Mouse (Mus musculus) forebrain, embryonic 14.5 days (tissue): ENCODE measurements at regions not wholly inside any gene's neighbourhood (a gene's known extent, or its start where the extent isn't known, plus 50 kb on each side); places are given as distances from the start of the nearest gene placed in this dataset.

Source experiments
- ATAC-seq: fragments of 200-750 bp; cut with Nextera tagmentation; 2 replicates; pipeline ENCODE4 v1.8.0; 2017; ENCODE audit warnings: mild to moderate bottlenecking, moderate library complexity
- DNase-seq: peaks from one replicate; pipeline ENCODE4 v3.0.0-alpha.2; 2015; ENCODE audit warnings: low spot score
- H3K27ac ChIP-seq: fragments of 300-500 bp; sonication (generic); 2 replicates; pipeline ENCODE4 v1.5.1; 2014; ENCODE audit warnings: low read depth, mild to moderate bottlenecking, control low read depth, low read length, moderate library complexity
- H3K27me3 ChIP-seq: fragments of 300-500 bp; sonication (generic); replicated peaks from 2 replicates; pipeline ENCODE4 v1.6.1; 2014; ENCODE audit warnings: low read length, control low read depth, mixed read lengths; ENCODE audit not compliant: control insufficient read depth, insufficient read depth
- H3K36me3 ChIP-seq: fragments of 300-500 bp; sonication (generic); 2 replicates; pipeline ENCODE4 v1.6.1; 2014; ENCODE audit warnings: low read length, control low read depth; ENCODE audit not compliant: control insufficient read depth, insufficient read depth
- H3K4me1 ChIP-seq: fragments of 300-500 bp; sonication (generic); 2 replicates; pipeline ENCODE4 v1.6.1; 2014; ENCODE audit warnings: antibody characterized with exemption, low read length, control low read depth; ENCODE audit not compliant: control insufficient read depth, insufficient read depth
- H3K4me2 ChIP-seq: fragments of 300-500 bp; sonication (generic); 2 replicates; pipeline ENCODE4 v1.6.1; 2014; ENCODE audit warnings: mild to moderate bottlenecking, control low read depth, low read length
- H3K4me3 ChIP-seq: fragments of 300-500 bp; sonication (generic); 2 replicates; pipeline ENCODE4 v1.5.1; 2014; ENCODE audit warnings: low read depth, low read length, control low read depth
- H3K9ac ChIP-seq: fragments of 300-500 bp; sonication (generic); 2 replicates; pipeline ENCODE4 v1.6.1; 2014; ENCODE audit warnings: mild to moderate bottlenecking, low read length, control low read depth, moderate library complexity
- H3K9me3 ChIP-seq: fragments of 300-500 bp; sonication (generic); replicated peaks from 2 replicates; pipeline ENCODE4 v1.6.1; 2016; ENCODE audit warnings: low read length, control low read depth, mixed read lengths; ENCODE audit not compliant: control insufficient read depth
- WGBS: fragments of 180-500 bp; shearing (Covaris S2); extraction: QIAGEN DNeasy Blood & Tissue Kit; methylation state at CpG from one replicate; pipeline ENCODE4 v1.1.7; 2014; 5-methylcytosine and 5-hydroxymethylcytosine counted together

- no peaks in the 10 kb centered on the region for H3K36me3 ChIP-seq
- no peak overlapping the region for H3K27ac ChIP-seq
- peaks cover 23% of the 10 kb centered on the region for H3K4me1 ChIP-seq
- ATAC-seq (no peak), DNase-seq (no peak)
- H3K4me2 ChIP-seq = 0 out of 2 replicates have a peak overlapping the region, but pooled peaks have one; percentile 7
- H3K9me3 ChIP-seq = no peaks in the 10 kb centered on the region
- WGBS = 47% methylated on average over 16 of the region's 16 CpGs
- H3K9ac ChIP-seq = no peak overlapping the region; the same call in 1 of the 2 replicates
- H3K27me3 ChIP-seq = peaks cover 10% of the 10 kb centered on the region; the same call in 1 of the 2 replicates
- H3K4me3 ChIP-seq = no peak overlapping the region
Observed at GRCm38 (mm10) chr7:136341599-136342210, 552.7 kb upstream of the Mgmt start.

- H3K4me3 ChIP-seq = no peak overlapping the region
- peak; percentile 34 for DNase-seq
Observed at GRCm38 (mm10) chr7:136342211-136342799, 552.1 kb upstream of the Mgmt start.

GRCm38 (mm10) chr7:136342822-136343221 is 551.6 kb upstream of the Mgmt start:
- DNase-seq (peak; percentile 86), ATAC-seq (peak; percentile 54)
- H3K27ac ChIP-seq = 0 out of 2 replicates have a peak overlapping the region, but pooled peaks have one; percentile 9
- peaks cover 23% of the 10 kb centered on the region for H3K4me1 ChIP-seq
- H3K36me3 ChIP-seq = no peaks in the 10 kb centered on the region
- peaks cover 10% of the 10 kb centered on the region; the same call in 1 of the 2 replicates for H3K27me3 ChIP-seq
- WGBS = 1% methylated on average over 8 of the region's 8 CpGs
- H3K9ac ChIP-seq = no peak overlapping the region
- H3K4me3 ChIP-seq = no peak overlapping the region
- H3K4me2 ChIP-seq = peak overlapping the region; percentile 21
- no peaks in the 10 kb centered on the region for H3K9me3 ChIP-seq

More at GRCm38 (mm10) chr7:136342211-136342799, 552.1 kb upstream of the Mgmt start:
- WGBS = 11% methylated on average over 10 of the region's 10 CpGs
- H3K27me3 ChIP-seq = peaks cover 10% of the 10 kb centered on the region; the same call in 1 of the 2 replicates
- H3K9me3 ChIP-seq = no peaks in the 10 kb centered on the region
- H3K4me2 ChIP-seq = peak overlapping the region; percentile 21
- 0 out of 2 replicates have a peak overlapping the region, but pooled peaks have one; percentile 9 for H3K27ac ChIP-seq
- H3K4me1 ChIP-seq = peaks cover 23% of the 10 kb centered on the region
- ATAC-seq = 0 out of 2 replicates have a peak, but pooled peaks have one; percentile 32
- H3K36me3 ChIP-seq = no peaks in the 10 kb centered on the region
- H3K9ac ChIP-seq = no peak overlapping the region

DNA sequence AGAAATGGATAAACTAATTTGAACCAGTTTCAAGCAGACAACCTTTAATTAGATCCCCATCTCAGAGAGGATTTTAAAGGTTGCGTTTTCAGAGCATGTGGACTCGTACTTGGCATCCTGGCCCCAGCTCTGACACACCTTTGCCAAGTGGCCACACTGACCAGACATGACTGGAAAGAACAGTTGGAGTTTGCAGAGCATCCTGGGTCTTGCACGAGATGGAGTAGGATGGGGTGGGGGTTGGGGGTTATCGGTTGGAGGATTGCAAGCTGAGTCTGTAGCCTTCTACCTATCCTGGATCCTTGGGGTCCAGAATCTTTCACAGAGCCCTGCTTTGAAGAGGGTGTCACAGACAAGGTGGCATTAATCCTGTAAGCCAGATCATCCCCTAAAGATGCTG is 550.9 kb upstream of the Mgmt start:
- no peaks in the 10 kb centered on the region for H3K36me3 ChIP-seq
- no peak for DNase-seq
- H3K4me3 ChIP-seq = no peak overlapping the region
- ATAC-seq = no peak
- no peak overlapping the region for H3K27ac ChIP-seq
- peaks cover 10% of the 10 kb centered on the region; the same call in 1 of the 2 replicates for H3K27me3 ChIP-seq
- H3K4me2 ChIP-seq = no peak overlapping the region
- peaks cover 23% of the 10 kb centered on the region for H3K4me1 ChIP-seq
- H3K9me3 ChIP-seq = no peaks in the 10 kb centered on the region
- WGBS = 68% methylated on average over 4 of the region's 4 CpGs
- H3K9ac ChIP-seq = no peak overlapping the region

GRCm38 (mm10) chr7:136345051-136345450 is 549.4 kb upstream of the Mgmt start:
- DNase-seq = no peak
- H3K27me3 ChIP-seq = peaks cover 10% of the 10 kb centered on the region; the same call in 1 of the 2 replicates
- H3K36me3 ChIP-seq = no peaks in the 10 kb centered on the region
- ATAC-seq = no peak
- H3K4me3 ChIP-seq = no peak overlapping the region
- no peak overlapping the region for H3K27ac ChIP-seq
- 86% methylated on average over 3 of the region's 3 CpGs for WGBS
- peaks cover 23% of the 10 kb centered on the region for H3K4me1 ChIP-seq
- H3K9me3 ChIP-seq = no peaks in the 10 kb centered on the region
- no peak overlapping the region for H3K9ac ChIP-seq
- no peak overlapping the region for H3K4me2 ChIP-seq

GRCm38 (mm10) chr7:136346531-136346930 is 547.9 kb upstream of the Mgmt start:
- Histone ChIP-seq H3K4me1 (peaks cover 20% of the 10 kb centered on the region), H3K4me2 (no peak overlapping the region), H3K36me3 (no peaks in the 10 kb centered on the region), H3K27ac (no peak overlapping the region), H3K9me3 (no peaks in the 10 kb centered on the region), H3K27me3 (0 out of 2 replicates have a peak, but pooled peaks cover 11% of the 10 kb centered on the region), H3K9ac (no peak overlapping the region), H3K4me3 (no peak overlapping the region)
- 88% methylated on average over 4 of the region's 4 CpGs for WGBS
- DNase-seq = no peak
- no peak for ATAC-seq

DNA sequence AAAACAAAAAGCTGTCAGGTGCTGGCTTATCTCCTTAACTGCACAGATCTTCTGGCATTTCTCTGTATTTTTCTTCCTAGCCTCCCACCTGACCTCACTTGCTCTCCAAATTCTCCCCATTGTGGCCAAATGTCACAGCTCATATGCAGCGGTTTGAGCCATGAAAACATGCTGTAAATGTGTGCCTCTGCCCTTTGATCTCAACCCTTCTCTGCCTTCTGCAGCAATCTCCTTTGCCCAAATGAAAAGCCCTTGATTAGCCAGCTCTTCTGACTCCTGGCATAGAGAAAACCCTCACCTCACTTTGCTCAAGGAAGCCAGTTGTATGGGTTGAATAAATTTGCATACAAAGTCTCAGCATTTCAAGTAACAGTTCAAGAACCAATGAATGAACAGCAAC is 546.1 kb upstream of the Mgmt start:
- 39% methylated on average over 1 of the region's 1 CpGs for WGBS
- H3K4me2 ChIP-seq = no peak overlapping the region
- ATAC-seq (no peak), DNase-seq (no peak)
- H3K27ac ChIP-seq = no peak overlapping the region
- H3K9me3 ChIP-seq = no peaks in the 10 kb centered on the region
- 0 out of 2 replicates have a peak, but pooled peaks cover 11% of the 10 kb centered on the region for H3K27me3 ChIP-seq
- no peaks in the 10 kb centered on the region for H3K36me3 ChIP-seq
- no peak overlapping the region for H3K9ac ChIP-seq
- H3K4me3 ChIP-seq = no peak overlapping the region
- H3K4me1 ChIP-seq = peaks cover 2% of the 10 kb centered on the region; the same call in 1 of the 2 replicates

DNA sequence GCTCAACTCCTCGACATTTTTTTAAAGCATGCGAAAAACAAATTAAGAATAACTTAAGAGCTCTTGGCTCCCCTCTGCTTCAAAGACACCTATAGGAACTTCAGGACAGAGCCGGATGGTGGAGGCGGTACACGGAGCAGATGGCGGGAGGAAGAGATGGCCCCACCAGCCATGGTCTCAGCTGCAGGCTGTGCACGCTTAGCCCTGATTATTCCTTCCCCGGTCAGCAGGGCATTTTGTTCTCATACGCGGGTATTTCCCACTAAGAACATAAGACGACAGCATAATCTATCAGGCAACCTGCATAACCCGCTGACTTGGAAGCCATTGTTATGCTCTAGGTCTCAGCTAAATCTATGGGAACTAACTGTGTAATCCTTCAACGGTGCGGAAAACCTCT is 544.8 kb upstream of the Mgmt start:
- Histone ChIP-seq H3K4me3 (no peak overlapping the region), H3K9ac (no peak overlapping the region), H3K27ac (no peak overlapping the region), H3K27me3 (0 out of 2 replicates have a peak, but pooled peaks cover 8% of the 10 kb centered on the region), H3K4me1 (no peaks in the 10 kb centered on the region), H3K36me3 (no peaks in the 10 kb centered on the region), H3K4me2 (no peak overlapping the region), H3K9me3 (no peaks in the 10 kb centered on the region)
- WGBS = 84% methylated on average over 14 of the region's 14 CpGs
- no peak for ATAC-seq
- DNase-seq = no peak

- ATAC-seq = no peak
- Histone ChIP-seq H3K27ac (no peak overlapping the region), H3K9ac (no peak overlapping the region), H3K4me3 (no peak overlapping the region), H3K4me1 (no peaks in the 10 kb centered on the region), H3K4me2 (no peak overlapping the region), H3K27me3 (no peaks in the 10 kb centered on the region), H3K9me3 (no peaks in the 10 kb centered on the region), H3K36me3 (no peaks in the 10 kb centered on the region)
- no peak for DNase-seq
- WGBS = 23% methylated on average over 7 of the region's 7 CpGs
Observed at GRCm38 (mm10) chr7:136357011-136357410, 537.4 kb upstream of the Mgmt start.
